Mouse (Mus musculus): ENCODE data around the gene Adra1b. TPM values are rescaled to one million over a fixed set of nuclear protein-coding genes. Genes with fewer than 3 reads are reported as not detected.

Gene Adra1b
- polyA plus RNA-seq, 1 experiment, result not detected

DNA sequence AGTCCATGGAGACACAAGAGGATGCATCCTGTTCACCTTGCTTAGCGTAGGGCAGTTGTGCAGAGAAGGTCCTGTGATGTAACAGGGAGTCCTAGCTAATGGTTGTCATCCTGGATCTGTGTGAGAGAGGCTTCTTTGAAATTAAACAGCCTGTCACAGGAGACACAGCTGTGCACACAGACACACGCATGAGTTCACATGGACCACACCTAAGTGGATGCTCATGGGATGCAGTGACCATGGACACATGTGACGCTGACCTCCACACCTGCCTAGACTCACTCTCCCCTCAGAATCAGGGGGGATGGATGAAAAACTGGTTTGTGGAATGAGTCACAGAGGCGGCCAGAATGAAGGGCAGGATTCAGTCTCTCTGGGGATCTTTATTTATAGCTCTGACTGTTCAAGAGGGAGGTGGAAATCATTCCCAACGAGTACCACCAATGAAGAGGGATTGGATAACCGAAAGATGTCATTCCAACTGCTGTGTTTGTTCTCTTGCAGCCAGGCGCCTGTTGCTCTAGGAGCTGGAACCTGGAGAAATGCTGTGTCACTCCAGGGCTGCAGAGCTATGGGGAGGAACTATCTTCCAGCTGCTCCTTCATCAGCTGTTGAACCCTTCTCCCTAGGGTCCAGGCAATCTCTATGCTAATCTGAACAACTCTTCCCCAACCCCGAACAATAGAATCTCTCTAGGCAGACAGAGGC lies 11.6 kb downstream of the Adra1b start:
- 65% methylated on average over 8 of the region's 8 CpGs for WGBS
- no peak overlapping the region for H3K4me3 ChIP-seq (replicated peaks; ENCODE audit: control insufficient read depth, low read depth, low read length)
- TF ChIP-seq CTCF (IDR thresholded peaks at IDR 0.05; ENCODE audit: control insufficient read depth, insufficient read depth, low read length), result no peak
- no peak for TF ChIP-seq POLR2A (IDR thresholded peaks at IDR 0.05; ENCODE audit: borderline replicate concordance, control insufficient read depth, low read depth, low read length)

GRCm38 (mm10) chr11:43888736-43889135 lies 12.3 kb downstream of the Adra1b start:
- Histone ChIP-seq H3K27ac (ENCODE audit: control insufficient read depth, insufficient read depth, low read depth, low read length, poor library complexity) (no peak overlapping the region), H3K4me3 (replicated peaks; ENCODE audit: control insufficient read depth, low read depth, low read length) (no peak overlapping the region), H3K4me1 (ENCODE audit: control insufficient read depth, insufficient read depth, low read length) (no peaks in the 10 kb centered on the region)
- WGBS, result 79% methylated on average over 8 of the region's 8 CpGs
- TF ChIP-seq CTCF (IDR thresholded peaks at IDR 0.05; ENCODE audit: control insufficient read depth, insufficient read depth, low read length) (no peak), POLR2A (IDR thresholded peaks at IDR 0.05; ENCODE audit: borderline replicate concordance, control insufficient read depth, low read depth, low read length) (no peak)

More for the DNA sequence above, 11.6 kb downstream of the Adra1b start:
- Histone ChIP-seq H3K27ac (ENCODE audit: control insufficient read depth, insufficient read depth, low read depth, low read length, poor library complexity) (no peak overlapping the region), H3K4me1 (ENCODE audit: control insufficient read depth, insufficient read depth, low read length) (no peaks in the 10 kb centered on the region)

GRCm38 (mm10) chr11:43887597-43887996 lies 13.4 kb downstream of the Adra1b start:
- H3K4me3 ChIP-seq (replicated peaks; ENCODE audit: control insufficient read depth, low read depth, low read length), result no peak overlapping the region
- no peaks in the 10 kb centered on the region for H3K4me1 ChIP-seq (ENCODE audit: control insufficient read depth, insufficient read depth, low read length)
- TF ChIP-seq CTCF (IDR thresholded peaks at IDR 0.05; ENCODE audit: control insufficient read depth, insufficient read depth, low read length) (no peak), POLR2A (IDR thresholded peaks at IDR 0.05; ENCODE audit: borderline replicate concordance, control insufficient read depth, low read depth, low read length) (no peak)
- H3K27ac ChIP-seq (ENCODE audit: control insufficient read depth, insufficient read depth, low read depth, low read length, poor library complexity), result no peak overlapping the region

DNA sequence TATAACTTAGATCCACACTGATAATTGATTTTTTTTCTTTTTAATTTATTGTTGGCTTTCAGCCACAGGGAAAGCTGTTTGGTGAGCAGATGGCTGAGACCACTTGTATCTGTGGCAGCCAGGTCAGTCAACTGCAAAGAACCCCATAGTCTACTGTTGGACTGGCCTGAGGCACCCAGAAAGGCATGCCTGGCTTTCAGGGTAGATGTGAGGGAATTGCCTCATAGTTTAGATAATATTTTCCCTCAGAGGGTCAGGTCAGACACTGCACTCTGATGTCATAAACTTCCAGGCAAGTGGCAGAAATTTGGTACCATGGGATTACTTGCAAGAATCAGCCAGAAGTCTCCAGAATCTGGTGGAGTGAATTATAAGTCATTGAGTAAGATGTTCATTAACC lies 16.5 kb downstream of the Adra1b start:
- no peaks in the 10 kb centered on the region for H3K4me1 ChIP-seq (ENCODE audit: control insufficient read depth, insufficient read depth, low read length)

DNA sequence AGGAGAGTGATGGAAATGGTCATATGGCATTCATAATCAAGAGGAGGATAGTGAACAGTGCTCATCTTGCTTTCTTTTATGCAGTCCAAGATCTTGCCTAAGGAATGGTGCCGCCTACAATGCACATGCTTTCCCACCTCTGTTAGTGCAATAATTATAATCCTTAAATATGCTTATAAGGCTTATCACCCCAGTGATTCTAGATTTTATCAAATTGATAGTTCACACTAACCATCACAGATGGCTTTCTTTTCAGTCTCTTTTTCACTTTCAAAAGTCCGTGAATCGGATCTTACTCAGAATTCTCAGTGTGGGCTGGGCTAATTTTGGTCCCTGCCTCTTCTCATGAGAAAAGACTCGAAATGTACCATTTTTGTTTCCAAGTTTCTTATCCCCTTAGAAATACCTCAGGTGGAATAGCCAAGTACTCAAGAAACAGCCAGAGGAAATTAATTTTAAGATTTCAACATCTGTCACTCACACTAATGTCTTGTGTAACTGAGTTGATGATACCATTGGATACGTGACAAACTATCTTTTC lies 17.3 kb downstream of the Adra1b start:
- 80% methylated on average over 5 of the region's 5 CpGs for WGBS
- no peak for TF ChIP-seq POLR2A (IDR thresholded peaks at IDR 0.05; ENCODE audit: borderline replicate concordance, control insufficient read depth, low read depth, low read length)
- TF ChIP-seq CTCF (IDR thresholded peaks at IDR 0.05; ENCODE audit: control insufficient read depth, insufficient read depth, low read length), result no peak
- no peaks in the 10 kb centered on the region for H3K4me1 ChIP-seq (ENCODE audit: control insufficient read depth, insufficient read depth, low read length)
- H3K4me3 ChIP-seq (replicated peaks; ENCODE audit: control insufficient read depth, low read depth, low read length), result no peak overlapping the region
- H3K27ac ChIP-seq (ENCODE audit: control insufficient read depth, insufficient read depth, low read depth, low read length, poor library complexity), result no peak overlapping the region

More for the DNA sequence above, 16.5 kb downstream of the Adra1b start:
- no peak overlapping the region for H3K4me3 ChIP-seq (replicated peaks; ENCODE audit: control insufficient read depth, low read depth, low read length)
- no peak overlapping the region for H3K27ac ChIP-seq (ENCODE audit: control insufficient read depth, insufficient read depth, low read depth, low read length, poor library complexity)
- TF ChIP-seq CTCF (IDR thresholded peaks at IDR 0.05; ENCODE audit: control insufficient read depth, insufficient read depth, low read length), result no peak
- no peak for TF ChIP-seq POLR2A (IDR thresholded peaks at IDR 0.05; ENCODE audit: borderline replicate concordance, control insufficient read depth, low read depth, low read length)

DNA sequence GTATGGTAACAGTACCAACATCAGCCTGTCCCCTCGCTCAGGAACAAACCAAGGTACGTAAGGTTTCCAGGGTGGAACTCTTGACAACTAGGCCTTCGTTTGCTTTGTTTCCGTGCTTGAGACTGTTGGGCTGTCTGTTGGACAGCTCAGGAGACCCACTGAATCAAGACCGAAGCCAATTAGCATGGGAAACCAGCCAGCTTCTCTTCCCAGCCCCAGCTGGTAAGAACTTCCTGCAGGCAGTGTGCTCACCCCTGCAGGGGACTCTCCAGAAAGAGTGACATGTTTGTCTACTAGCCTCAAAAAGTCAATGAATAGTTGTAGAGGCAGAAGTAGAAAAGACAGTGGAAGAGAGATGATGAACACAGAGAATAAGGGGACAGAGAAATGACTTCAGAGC lies 23.8 kb downstream of the Adra1b start:
- WGBS, result 65% methylated on average over 5 of the region's 5 CpGs
- TF ChIP-seq CTCF (IDR thresholded peaks at IDR 0.05; ENCODE audit: control insufficient read depth, insufficient read depth, low read length) (no peak), POLR2A (IDR thresholded peaks at IDR 0.05; ENCODE audit: borderline replicate concordance, control insufficient read depth, low read depth, low read length) (no peak)
- H3K4me3 ChIP-seq (replicated peaks; ENCODE audit: control insufficient read depth, low read depth, low read length), result no peak overlapping the region
- no peak overlapping the region for H3K27ac ChIP-seq (ENCODE audit: control insufficient read depth, insufficient read depth, low read depth, low read length, poor library complexity)
- no peaks in the 10 kb centered on the region for H3K4me1 ChIP-seq (ENCODE audit: control insufficient read depth, insufficient read depth, low read length)

- Histone ChIP-seq H3K4me1 (ENCODE audit: control insufficient read depth, insufficient read depth, low read length) (no peaks in the 10 kb centered on the region), H3K27ac (ENCODE audit: control insufficient read depth, insufficient read depth, low read depth, low read length, poor library complexity) (no peak overlapping the region), H3K4me3 (replicated peaks; ENCODE audit: control insufficient read depth, low read depth, low read length) (no peak overlapping the region)
- WGBS, result 54% methylated on average over 4 of the region's 4 CpGs
- TF ChIP-seq POLR2A (IDR thresholded peaks at IDR 0.05; ENCODE audit: borderline replicate concordance, control insufficient read depth, low read depth, low read length) (no peak), CTCF (IDR thresholded peaks at IDR 0.05; ENCODE audit: control insufficient read depth, insufficient read depth, low read length) (no peak)
Measured at GRCm38 (mm10) chr11:43867721-43868281, 33.2 kb downstream of the Adra1b start.

GRCm38 (mm10) chr11:43865298-43866165 lies 35.5 kb downstream of the Adra1b start:
- no peak for TF ChIP-seq CTCF (IDR thresholded peaks at IDR 0.05; ENCODE audit: control insufficient read depth, insufficient read depth, low read length)
- no peak for TF ChIP-seq POLR2A (IDR thresholded peaks at IDR 0.05; ENCODE audit: borderline replicate concordance, control insufficient read depth, low read depth, low read length)
- no peak overlapping the region for H3K4me3 ChIP-seq (replicated peaks; ENCODE audit: control insufficient read depth, low read depth, low read length)
- no peak overlapping the region for H3K27ac ChIP-seq (ENCODE audit: control insufficient read depth, insufficient read depth, low read depth, low read length, poor library complexity)
- no peaks in the 10 kb centered on the region for H3K4me1 ChIP-seq (ENCODE audit: control insufficient read depth, insufficient read depth, low read length)
- 63% methylated on average over 6 of the region's 6 CpGs for WGBS
